Mouse (Mus musculus): Measurements from ENCODE around the gene Fezf2.

DNA sequence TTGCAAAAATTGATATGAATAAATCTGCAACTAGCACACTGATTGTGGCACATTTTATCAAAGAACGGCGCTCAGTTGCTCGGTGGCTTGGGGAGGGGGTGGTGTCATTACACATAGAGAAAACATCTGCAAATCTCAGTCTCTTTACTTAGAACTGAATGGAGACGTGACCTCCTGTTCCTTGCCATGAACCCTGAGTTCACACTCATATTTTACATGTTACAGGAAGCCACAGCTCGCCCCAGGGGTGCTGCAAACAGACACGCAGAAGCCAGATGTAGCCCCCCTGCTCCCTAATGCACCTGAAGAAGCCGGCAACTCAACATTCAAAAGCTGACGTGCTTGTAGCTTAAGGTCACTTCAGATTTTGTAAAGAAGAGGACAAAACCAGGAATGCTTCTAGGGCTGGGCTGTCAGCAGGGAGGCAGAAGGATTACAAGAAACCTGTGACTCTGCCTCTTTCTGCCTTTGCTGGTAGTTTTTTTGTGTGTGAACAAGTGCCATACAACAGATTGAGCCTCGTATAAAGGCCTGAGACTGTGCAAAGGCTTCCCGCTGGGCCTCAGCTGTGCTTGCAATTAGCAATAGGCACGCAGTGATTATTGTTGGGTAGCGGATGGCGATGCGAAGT, 40.9 kb upstream of the Fezf2 start:
- no peak for TF ChIP-seq CTCF (IDR thresholded peaks at IDR 0.05; ENCODE audit: low read depth, low read length)
- TF ChIP-seq POLR2A (IDR thresholded peaks at IDR 0.05; ENCODE audit: borderline replicate concordance, low read depth, low read length), result no peak
